Mouse (Mus musculus): ENCODE results near the gene Rarres2.

DNA sequence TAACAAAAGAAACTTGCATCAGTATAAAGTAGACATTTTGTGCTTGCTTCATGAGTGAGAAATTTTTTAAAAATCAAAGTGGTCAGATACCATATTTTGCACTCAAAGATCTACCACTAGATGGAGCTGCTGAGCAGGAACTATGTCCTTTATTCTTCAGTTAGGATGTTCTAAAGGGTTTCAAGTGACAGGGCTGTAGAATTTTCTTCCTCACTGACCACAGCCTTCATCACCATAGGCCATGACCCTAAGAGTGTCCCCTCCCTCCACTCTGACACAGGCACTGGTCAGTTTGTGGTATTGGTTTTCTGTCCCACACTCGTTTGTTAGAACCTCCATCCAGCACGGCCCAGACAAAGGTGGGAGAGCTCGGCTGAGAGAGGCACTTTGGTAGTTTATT is 9.4 kb upstream of the Rarres2 start:
- TF ChIP-seq POLR2A (IDR thresholded peaks at IDR 0.05; ENCODE audit: low read depth, low read length) (no peak), MAX (IDR thresholded peaks at IDR 0.05; ENCODE audit: low read length) (no peak), RAD21 (IDR thresholded peaks at IDR 0.05; ENCODE audit: low read depth, low read length) (peak; percentile 74), EP300 (IDR thresholded peaks at IDR 0.05; ENCODE audit: low read length) (no peak), CTCF (conservative IDR thresholded peaks at IDR 0.05 in 1 of 2, IDR thresholded peaks at IDR 0.05 in 1 of 2; ENCODE audit: low read depth in 2 of 2, low read length in 2 of 2) (peak; percentile 68 to 83), E2F4 (IDR thresholded peaks at IDR 0.05; ENCODE audit: insufficient replicate concordance, low read depth, low read length) (no peak), PAX5 (IDR thresholded peaks at IDR 0.05; ENCODE audit: low read length) (no peak), GABPA (IDR thresholded peaks at IDR 0.05; ENCODE audit: insufficient replicate concordance, low read depth, low read length) (no peak), CHD1 (IDR thresholded peaks at IDR 0.05; ENCODE audit: low read depth, low read length) (no peak), IRF4 (IDR thresholded peaks at IDR 0.05; ENCODE audit: low read depth, low read length) (no peak)

All from CH12.LX (cell line).